Mouse (Mus musculus) C2C12 (cell line): Measurements from ENCODE around the gene Ccdc116.

Experiments
- CTCF ChIP-seq: IDR thresholded peaks from one replicate; pipeline ENCODE4 v1.5.1; 2011; ENCODE audit not compliant: control insufficient read depth, insufficient read depth, insufficient read length
- FOSL1 ChIP-seq: IDR thresholded peaks from one replicate; pipeline ENCODE4 v1.8.0; 2011; ENCODE audit warnings: mild to moderate bottlenecking, low read length; ENCODE audit not compliant: poor library complexity, insufficient read depth, severe bottlenecking

DNA sequence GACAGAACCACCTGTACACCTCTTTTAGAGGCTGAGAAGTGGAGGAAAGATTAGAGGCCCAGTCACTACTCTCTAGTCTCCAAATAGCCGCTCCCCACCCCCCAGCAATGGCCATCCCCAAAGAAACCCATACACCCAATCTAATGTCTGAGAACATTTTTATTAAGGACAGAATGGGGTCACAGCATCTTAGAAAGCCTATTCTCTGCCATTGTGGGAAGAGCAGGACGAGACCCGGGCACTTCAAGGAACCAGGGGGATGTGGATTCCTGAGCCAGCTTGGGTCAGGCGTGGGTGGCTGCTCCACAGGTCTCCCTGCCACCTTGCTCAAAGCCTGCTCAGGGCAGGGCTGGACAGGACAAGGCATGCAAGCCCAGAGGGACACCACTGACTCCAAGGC lies 4.8 kb upstream of the Ccdc116 start:
- TF ChIP-seq CTCF: no peak
- TF ChIP-seq FOSL1: no peak
